Mouse (Mus musculus) liver, embryonic 14.5 days (tissue): ENCODE results near the gene Arid1b.

Experiments
- CTCF ChIP-seq: IDR thresholded peaks from 2 replicates; pipeline ENCODE4 v1.5.1; 2016; ENCODE audit warnings: antibody characterized with exemption, low read depth, control low read depth
- EP300 ChIP-seq: IDR thresholded peaks from 2 replicates; pipeline ENCODE4 v1.6.1; 2016; ENCODE audit warnings: antibody characterized with exemption, low read depth

- TF ChIP-seq EP300: no peak
- no peak for TF ChIP-seq CTCF
These were observed 185.9 kb downstream of the Arid1b start for GRCm38 (mm10) chr17:5179925-5180525.
